Mouse (Mus musculus): ENCODE measurements around the gene Fn3krp. TPM values are rescaled to one million over a fixed set of nuclear protein-coding genes. Genes with fewer than 3 reads are reported as not detected.

Gene Fn3krp
- polyA plus RNA-seq, 1 experiment from 2014 or later: 10.5 TPM

DNA sequence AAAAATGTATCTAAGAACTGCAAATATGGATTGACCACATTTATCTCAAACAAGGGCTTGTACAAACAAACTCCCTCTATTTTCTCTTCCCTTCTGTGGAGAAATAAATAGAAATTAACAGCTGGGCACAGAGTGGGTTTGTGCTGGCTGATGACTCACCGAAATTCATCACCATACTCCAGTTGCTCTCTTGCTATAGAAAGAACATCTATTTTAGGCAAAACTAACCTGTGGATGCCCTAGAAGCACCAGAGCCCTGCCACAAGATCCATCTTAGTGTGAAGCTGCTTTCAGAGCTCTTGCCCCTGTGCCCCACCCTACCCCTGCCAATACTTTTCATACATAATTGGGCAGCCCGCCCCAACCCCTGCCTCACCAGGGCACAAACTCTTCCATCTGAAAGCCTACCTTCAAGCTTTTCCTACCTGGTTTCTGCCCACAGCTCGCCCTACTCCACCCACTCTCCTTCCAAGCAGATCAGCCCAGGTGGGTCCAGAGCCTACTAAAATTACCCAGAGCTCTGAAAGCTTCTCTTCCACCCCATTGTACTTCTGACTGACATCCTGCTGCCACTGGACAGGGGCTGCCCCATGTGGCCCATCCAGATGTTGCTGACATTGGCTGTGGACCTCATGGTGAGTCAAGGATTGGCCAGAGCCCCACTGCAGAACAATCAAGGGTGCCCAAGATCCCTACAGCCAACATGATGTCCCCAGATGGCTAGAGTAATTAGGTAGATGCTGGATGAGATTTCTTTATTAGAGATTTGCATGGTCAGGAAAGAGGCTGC lies 13.6 kb upstream of the Fn3krp start:
- Histone ChIP-seq H3K36me3 (ENCODE audit: control insufficient read depth, insufficient read depth, low read length) (no peaks in the 10 kb centered on the region), H3K9me3 (ENCODE audit: control insufficient read depth, low read length) (no peaks in the 10 kb centered on the region), H3K27me3 (replicated peaks; ENCODE audit: control insufficient read depth, insufficient read depth, low read length) (no peaks in the 10 kb centered on the region), H3K27ac (ENCODE audit: low read depth, low read length) (no peak overlapping the region), H3K4me1 (replicated peaks; ENCODE audit: control insufficient read depth, insufficient read depth, low read length) (no peaks in the 10 kb centered on the region), H3K4me2 (no peak overlapping the region), H3K4me3 (ENCODE audit: low read depth, low read length) (no peak overlapping the region), H3K9ac (ENCODE audit: low read depth, low read length) (no peak overlapping the region)
- no peak for DNase-seq (ENCODE audit: low spot score)
- ATAC-seq (replicated peaks; ENCODE audit: low FRiP score): no peak
- WGBS: 75% methylated on average over 3 of the region's 3 CpGs

DNA sequence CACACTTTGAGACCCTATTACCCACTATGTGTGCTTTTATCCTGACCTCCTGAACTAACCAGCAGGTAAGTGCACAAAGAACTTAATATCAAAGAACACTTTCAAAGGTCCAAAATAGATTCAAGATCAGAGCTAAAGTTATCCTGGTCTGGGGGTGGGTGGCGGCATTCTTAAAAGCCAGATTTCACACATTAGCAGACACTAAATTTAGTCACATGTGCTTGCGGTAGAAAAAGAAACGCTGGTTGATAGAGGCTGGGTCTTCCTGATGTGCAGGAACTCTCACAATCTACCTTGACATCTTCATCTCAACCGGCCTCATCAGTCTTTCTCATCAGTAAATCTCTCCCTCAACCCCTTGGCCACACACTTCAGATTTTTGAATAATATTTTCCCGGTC lies 6.4 kb upstream of the Fn3krp start:
- DNase-seq (ENCODE audit: low spot score): no peak
- WGBS: 79% methylated on average over 5 of the region's 5 CpGs

DNA sequence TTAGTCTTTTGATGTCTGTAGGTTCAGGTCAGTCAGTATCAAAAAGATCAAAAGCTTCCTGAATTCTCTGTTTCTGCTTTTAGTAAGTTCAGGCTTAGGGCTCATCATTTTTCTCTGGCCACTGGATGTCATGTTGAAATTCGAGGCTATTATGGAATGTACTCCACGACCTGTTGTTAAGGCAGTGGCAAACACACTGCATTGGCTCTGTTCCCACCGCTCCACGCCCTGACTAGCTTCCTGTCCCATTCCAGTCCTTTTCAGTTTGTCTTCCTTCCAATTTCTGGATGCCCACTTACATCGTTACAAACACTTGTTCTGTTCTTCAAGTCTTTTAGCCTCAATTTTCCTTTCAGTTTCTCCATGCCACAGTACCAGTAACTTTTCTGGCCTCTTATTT lies 5.8 kb upstream of the Fn3krp start:
- Histone ChIP-seq H3K4me2 (no peak overlapping the region), H3K4me3 (ENCODE audit: low read depth, low read length) (no peak overlapping the region), H3K4me1 (replicated peaks; ENCODE audit: control insufficient read depth, insufficient read depth, low read length) (peaks cover under 1% of the 10 kb centered on the region; the same call in 1 of the 2 replicates), H3K27ac (ENCODE audit: low read depth, low read length) (no peak overlapping the region), H3K9me3 (ENCODE audit: control insufficient read depth, low read length) (no peaks in the 10 kb centered on the region), H3K36me3 (ENCODE audit: control insufficient read depth, insufficient read depth, low read length) (no peaks in the 10 kb centered on the region), H3K9ac (ENCODE audit: low read depth, low read length) (no peak overlapping the region), H3K27me3 (replicated peaks; ENCODE audit: control insufficient read depth, insufficient read depth, low read length) (no peaks in the 10 kb centered on the region)
- WGBS: 65% methylated on average over 5 of the region's 5 CpGs
- DNase-seq (ENCODE audit: low spot score) (no peak), ATAC-seq (replicated peaks; ENCODE audit: low FRiP score) (no peak)

More for the DNA sequence above, 6.4 kb upstream of the Fn3krp start:
- H3K9me3 ChIP-seq (ENCODE audit: control insufficient read depth, low read length): no peaks in the 10 kb centered on the region
- no peak overlapping the region for H3K9ac ChIP-seq (ENCODE audit: low read depth, low read length)
- H3K4me3 ChIP-seq (ENCODE audit: low read depth, low read length): no peak overlapping the region
- no peaks in the 10 kb centered on the region for H3K4me1 ChIP-seq (replicated peaks; ENCODE audit: control insufficient read depth, insufficient read depth, low read length)
- no peak overlapping the region for H3K4me2 ChIP-seq
- no peaks in the 10 kb centered on the region for H3K27me3 ChIP-seq (replicated peaks; ENCODE audit: control insufficient read depth, insufficient read depth, low read length)
- no peaks in the 10 kb centered on the region for H3K36me3 ChIP-seq (ENCODE audit: control insufficient read depth, insufficient read depth, low read length)
- no peak overlapping the region for H3K27ac ChIP-seq (ENCODE audit: low read depth, low read length)
- no peak for ATAC-seq (replicated peaks; ENCODE audit: low FRiP score)

DNA sequence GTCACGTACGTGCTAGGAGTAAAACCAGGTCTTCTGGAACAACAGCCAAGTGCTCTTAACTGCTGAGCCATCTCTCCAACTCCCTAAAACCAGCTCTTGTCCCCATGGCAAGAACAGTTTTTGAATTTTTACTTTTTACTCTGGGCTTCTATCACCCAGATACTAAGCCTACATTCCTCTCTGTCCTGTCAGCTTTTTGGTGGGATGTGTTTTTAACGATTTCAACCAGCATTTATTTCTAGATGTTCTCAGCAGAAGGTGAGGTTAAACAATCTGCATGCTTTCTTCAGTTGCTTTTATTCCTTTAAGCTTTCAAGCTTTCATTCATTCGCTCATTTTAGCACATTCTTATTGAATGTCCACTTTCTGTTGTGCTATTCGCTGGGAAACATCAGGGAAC lies 3.2 kb upstream of the Fn3krp start:
- no peak for DNase-seq (ENCODE audit: low spot score)
- Histone ChIP-seq H3K9ac (ENCODE audit: low read depth, low read length) (no peak overlapping the region), H3K36me3 (ENCODE audit: control insufficient read depth, insufficient read depth, low read length) (no peaks in the 10 kb centered on the region), H3K4me2 (no peak overlapping the region), H3K4me1 (replicated peaks; ENCODE audit: control insufficient read depth, insufficient read depth, low read length) (peaks cover 12% of the 10 kb centered on the region), H3K27me3 (replicated peaks; ENCODE audit: control insufficient read depth, insufficient read depth, low read length) (no peaks in the 10 kb centered on the region), H3K4me3 (ENCODE audit: low read depth, low read length) (no peak overlapping the region), H3K27ac (ENCODE audit: low read depth, low read length) (no peak overlapping the region), H3K9me3 (ENCODE audit: control insufficient read depth, low read length) (no peaks in the 10 kb centered on the region)
- no peak for ATAC-seq (replicated peaks; ENCODE audit: low FRiP score)
- WGBS: 78% methylated on average over 5 of the region's 5 CpGs

DNA sequence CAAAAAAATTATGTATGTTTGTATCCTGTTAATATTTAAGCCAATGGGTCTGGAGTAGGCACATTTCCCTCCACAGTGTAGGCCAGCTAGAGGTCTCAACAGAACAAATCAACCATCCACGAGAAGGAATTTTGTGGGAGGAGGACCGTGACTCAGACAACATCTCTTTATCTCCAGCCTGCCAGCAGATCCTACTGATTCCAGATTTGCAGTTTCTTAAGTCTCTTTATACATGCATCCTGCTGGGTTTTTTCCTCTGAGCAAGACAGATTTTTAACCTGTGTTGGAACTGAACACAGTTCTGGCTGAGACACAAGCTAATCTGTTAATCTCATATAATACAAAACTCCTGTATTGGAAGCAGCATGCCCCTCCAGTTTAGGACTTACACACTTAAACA lies 2.3 kb upstream of the Fn3krp start:
- ATAC-seq (replicated peaks; ENCODE audit: low FRiP score) (no peak), DNase-seq (ENCODE audit: low spot score) (no peak)
- Histone ChIP-seq H3K27me3 (replicated peaks; ENCODE audit: control insufficient read depth, insufficient read depth, low read length) (no peaks in the 10 kb centered on the region), H3K4me3 (ENCODE audit: low read depth, low read length) (no peak overlapping the region), H3K4me2 (no peak overlapping the region), H3K4me1 (replicated peaks; ENCODE audit: control insufficient read depth, insufficient read depth, low read length) (peaks cover 12% of the 10 kb centered on the region), H3K9ac (ENCODE audit: low read depth, low read length) (no peak overlapping the region), H3K9me3 (ENCODE audit: control insufficient read depth, low read length) (no peaks in the 10 kb centered on the region), H3K27ac (ENCODE audit: low read depth, low read length) (no peak overlapping the region), H3K36me3 (ENCODE audit: control insufficient read depth, insufficient read depth, low read length) (no peaks in the 10 kb centered on the region)
- 74% methylated on average over 2 of the region's 2 CpGs for WGBS

DNA sequence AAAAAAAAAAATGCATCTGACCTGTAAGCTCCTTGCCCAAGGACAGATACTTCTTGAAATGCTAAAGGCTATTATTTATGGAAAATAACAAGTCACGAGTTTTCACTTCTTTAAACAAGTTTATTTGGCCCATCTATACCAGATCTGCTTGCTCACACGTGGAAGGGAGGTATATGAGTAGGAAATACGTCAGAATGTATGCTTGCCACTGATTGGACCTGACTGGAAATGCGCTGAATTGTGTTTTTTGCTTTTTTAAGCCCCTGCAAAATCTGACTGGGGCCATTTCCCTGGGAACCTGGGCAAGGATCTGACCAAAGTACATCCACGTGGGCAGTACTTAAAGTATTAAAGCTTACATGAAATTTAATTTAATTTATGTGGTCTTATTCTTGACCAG lies 822 bp upstream of the Fn3krp start:
- no peak for DNase-seq (ENCODE audit: low spot score)
- Histone ChIP-seq H3K9me3 (ENCODE audit: control insufficient read depth, low read length) (no peaks in the 10 kb centered on the region), H3K4me3 (ENCODE audit: low read depth, low read length) (peak overlapping the region; percentile 85; the same call in 1 of the 2 replicates), H3K4me1 (replicated peaks; ENCODE audit: control insufficient read depth, insufficient read depth, low read length) (peaks cover 12% of the 10 kb centered on the region), H3K4me2 (peak overlapping the region; percentile 91), H3K27me3 (replicated peaks; ENCODE audit: control insufficient read depth, insufficient read depth, low read length) (no peaks in the 10 kb centered on the region), H3K36me3 (ENCODE audit: control insufficient read depth, insufficient read depth, low read length) (no peaks in the 10 kb centered on the region), H3K27ac (ENCODE audit: low read depth, low read length) (peak overlapping the region; percentile 79), H3K9ac (ENCODE audit: low read depth, low read length) (peak overlapping the region; percentile 66)
- 51% methylated on average over 5 of the region's 5 CpGs for whole genome bisulfite sequencing
- ATAC-seq (replicated peaks; ENCODE audit: low FRiP score): no peak

DNA sequence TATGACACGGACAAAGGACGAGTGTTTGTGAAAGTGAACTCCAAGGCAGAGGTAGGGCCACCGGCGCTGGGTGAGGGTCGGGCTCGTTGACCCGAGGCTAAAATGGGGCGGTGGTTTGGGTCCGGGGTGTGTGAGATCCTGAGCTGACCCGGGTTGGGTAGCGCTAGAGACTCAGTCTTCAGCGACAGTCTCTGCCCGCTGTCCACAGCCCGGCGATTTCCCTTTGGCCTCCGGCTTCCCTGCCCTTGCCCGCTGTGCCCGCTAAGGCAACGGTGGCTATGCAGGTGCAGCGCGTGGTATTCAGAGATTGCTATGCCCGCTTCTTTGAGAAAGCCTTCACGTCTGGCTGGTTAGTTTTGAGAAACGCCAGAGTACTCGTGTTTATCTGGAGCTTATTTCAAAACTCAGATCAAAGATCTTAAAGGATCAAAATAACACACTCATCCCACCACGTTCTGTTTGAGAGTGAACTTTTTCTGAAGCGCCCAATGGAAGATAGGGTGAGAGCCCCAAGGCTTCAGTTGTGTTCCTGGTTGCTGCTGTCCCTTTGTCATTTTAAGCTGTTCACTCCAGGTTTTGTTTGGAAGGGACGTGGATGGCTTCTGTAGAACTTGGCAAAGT lies 462 bp downstream of the Fn3krp start:
- peak; percentile 63 for ATAC-seq (replicated peaks; ENCODE audit: low FRiP score)
- under 1% methylated on average over 28 of the region's 28 CpGs for WGBS
- Histone ChIP-seq H3K4me2 (peak overlapping the region; percentile 91), H3K36me3 (ENCODE audit: control insufficient read depth, insufficient read depth, low read length) (no peaks in the 10 kb centered on the region), H3K27me3 (replicated peaks; ENCODE audit: control insufficient read depth, insufficient read depth, low read length) (no peaks in the 10 kb centered on the region), H3K9me3 (ENCODE audit: control insufficient read depth, low read length) (no peaks in the 10 kb centered on the region), H3K4me3 (ENCODE audit: low read depth, low read length) (peak overlapping the region; percentile 85), H3K27ac (ENCODE audit: low read depth, low read length) (peak overlapping the region; percentile 43; the same call in 1 of the 2 replicates), H3K4me1 (replicated peaks; ENCODE audit: control insufficient read depth, insufficient read depth, low read length) (peaks cover 12% of the 10 kb centered on the region), H3K9ac (ENCODE audit: low read depth, low read length) (peak overlapping the region; percentile 82)
- no peak for DNase-seq (ENCODE audit: low spot score)

DNA sequence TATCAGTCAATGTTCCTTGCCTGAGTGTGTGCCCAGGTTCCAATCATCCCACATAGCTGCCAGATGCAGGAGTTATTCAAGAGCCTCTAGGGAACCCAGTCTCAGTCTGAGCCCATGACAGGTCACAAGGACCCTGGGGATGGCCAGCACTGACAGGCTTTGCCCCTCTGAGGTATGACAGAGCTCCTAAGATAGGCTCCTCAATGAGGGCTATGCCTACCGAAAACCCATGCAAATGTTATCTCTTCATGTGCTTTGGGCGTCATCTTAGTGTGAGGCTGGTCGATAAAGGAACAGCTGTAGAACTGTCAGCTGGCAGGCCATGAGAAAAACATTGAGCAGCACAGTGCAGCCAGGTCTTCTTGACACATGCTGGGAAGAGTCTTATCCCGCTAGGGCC lies 12.2 kb downstream of the Fn3krp start:
- no peak overlapping the region for H3K4me3 ChIP-seq (ENCODE audit: low read depth, low read length)
- no peaks in the 10 kb centered on the region for H3K9me3 ChIP-seq (ENCODE audit: control insufficient read depth, low read length)
- H3K27ac ChIP-seq (ENCODE audit: low read depth, low read length): peak overlapping the region; percentile 87
- 47% methylated on average over 4 of the region's 4 CpGs for WGBS
- peak; percentile 87 for ATAC-seq (replicated peaks; ENCODE audit: low FRiP score)
- no peak for DNase-seq (ENCODE audit: low spot score)
- peak overlapping the region; percentile 69 for H3K4me2 ChIP-seq
- peaks cover 23% of the 10 kb centered on the region for H3K4me1 ChIP-seq (replicated peaks; ENCODE audit: control insufficient read depth, insufficient read depth, low read length)
- H3K27me3 ChIP-seq (replicated peaks; ENCODE audit: control insufficient read depth, insufficient read depth, low read length): no peaks in the 10 kb centered on the region
- peaks cover 6% of the 10 kb centered on the region; the same call in 1 of the 2 replicates for H3K36me3 ChIP-seq (ENCODE audit: control insufficient read depth, insufficient read depth, low read length)
- H3K9ac ChIP-seq (ENCODE audit: low read depth, low read length): 0 out of 2 replicates have a peak overlapping the region, but pooled peaks have one; percentile 30
